Mouse (Mus musculus): Measurements from ENCODE around the gene Ephb3. TPM values are rescaled to one million over a fixed set of nuclear protein-coding genes. Genes with fewer than 3 reads are reported as not detected.
A peak's percentile ranks its signal among the peaks of the same experiment; 100 is the strongest.

Ephb3 gene
- polyA plus RNA-seq, 1 experiment from 2014 or later, result 4.0 TPM

GRCm38 (mm10) chr16:21192509-21193354, 11.8 kb upstream of the Ephb3 start:
- no peaks in the 10 kb centered on the region for H3K9me3 ChIP-seq (ENCODE audit: control insufficient read depth)
- peak; percentile 96 for TF ChIP-seq CTCF (IDR thresholded peaks at IDR 0.05; ENCODE audit: low read depth)
- whole genome bisulfite sequencing, result 27% methylated on average over 7 of the region's 7 CpGs
- H3K27me3 ChIP-seq (replicated peaks; ENCODE audit: control insufficient read depth, insufficient read depth, low read length), result no peaks in the 10 kb centered on the region
- no peak overlapping the region for H3K9ac ChIP-seq (ENCODE audit: low read depth, low read length)
- no peak overlapping the region for H3K4me3 ChIP-seq (ENCODE audit: low read depth, low read length)
- no peaks in the 10 kb centered on the region for H3K4me1 ChIP-seq (replicated peaks; ENCODE audit: control insufficient read depth, insufficient read depth, low read length)
- no peak; the same call in 1 of the 2 replicates for ATAC-seq
- no peak overlapping the region for H3K4me2 ChIP-seq (replicated peaks; ENCODE audit: low read depth)
- no peak overlapping the region for H3K27ac ChIP-seq (ENCODE audit: low read depth, low read length)
- no peaks in the 10 kb centered on the region for H3K36me3 ChIP-seq (ENCODE audit: control insufficient read depth, insufficient read depth)

DNA sequence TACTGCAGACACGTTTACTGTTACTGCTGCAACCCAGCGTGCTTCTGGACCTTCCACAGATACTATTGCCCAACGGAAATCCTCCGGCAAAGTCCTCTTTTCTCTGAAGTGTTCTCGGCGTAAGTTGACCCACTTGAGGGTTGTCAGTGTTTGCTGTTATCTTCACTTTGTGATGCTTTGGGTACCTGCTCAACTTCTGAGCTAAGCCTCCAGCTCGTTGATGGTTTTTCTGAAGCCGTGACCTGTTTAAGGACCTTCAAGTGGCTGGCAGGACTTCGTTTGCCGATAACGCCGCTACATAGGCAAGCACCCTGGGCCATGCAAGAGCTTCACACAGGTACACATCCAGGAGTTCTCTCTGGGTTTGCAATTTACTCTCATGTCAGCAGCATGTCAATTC, 10.4 kb upstream of the Ephb3 start:
- WGBS, result 80% methylated on average over 12 of the region's 12 CpGs
- ATAC-seq, result no peak

DNA sequence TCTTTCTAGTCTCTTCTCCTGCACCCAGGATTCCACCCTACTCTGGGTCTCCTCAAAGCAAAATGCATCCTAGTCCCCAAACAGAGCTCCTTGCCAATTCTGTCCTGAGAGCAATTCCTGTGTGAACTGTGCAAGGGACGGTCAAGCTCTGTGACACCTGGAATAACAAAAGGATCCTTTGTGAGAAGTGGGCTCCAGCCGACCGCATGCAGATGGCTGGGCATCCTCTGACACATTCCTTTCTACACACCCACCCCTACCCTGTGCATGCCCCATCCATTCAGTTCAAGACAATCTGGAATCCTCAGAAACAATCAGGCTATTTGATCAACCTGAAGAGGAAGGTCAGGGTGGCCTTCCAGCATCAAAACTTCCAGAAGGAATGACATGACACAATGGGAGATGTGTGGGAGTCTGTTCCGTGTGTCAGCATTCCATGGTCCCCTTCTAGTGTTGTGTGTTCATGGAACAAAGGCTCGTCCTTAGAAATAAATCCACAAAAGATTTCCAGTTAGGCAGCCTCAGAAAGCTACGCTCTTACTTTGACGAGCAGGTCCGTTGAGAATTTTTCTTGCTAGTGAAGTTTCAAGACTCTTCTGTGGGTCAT, 9.2 kb upstream of the Ephb3 start:
- no peak for ATAC-seq
- no peaks in the 10 kb centered on the region for H3K9me3 ChIP-seq (ENCODE audit: control insufficient read depth)
- H3K9ac ChIP-seq (ENCODE audit: low read depth, low read length), result no peak overlapping the region
- H3K4me1 ChIP-seq (replicated peaks; ENCODE audit: control insufficient read depth, insufficient read depth, low read length), result no peaks in the 10 kb centered on the region
- H3K4me2 ChIP-seq (replicated peaks; ENCODE audit: low read depth), result no peak overlapping the region
- H3K4me3 ChIP-seq (ENCODE audit: low read depth, low read length), result no peak overlapping the region
- TF ChIP-seq CTCF (IDR thresholded peaks at IDR 0.05; ENCODE audit: low read depth), result no peak
- H3K27ac ChIP-seq (ENCODE audit: low read depth, low read length), result no peak overlapping the region
- WGBS, result 80% methylated on average over 8 of the region's 8 CpGs
- no peaks in the 10 kb centered on the region for H3K36me3 ChIP-seq (ENCODE audit: control insufficient read depth, insufficient read depth)
- no peaks in the 10 kb centered on the region for H3K27me3 ChIP-seq (replicated peaks; ENCODE audit: control insufficient read depth, insufficient read depth, low read length)

More for the DNA sequence above, 10.4 kb upstream of the Ephb3 start:
- Histone ChIP-seq H3K27ac (ENCODE audit: low read depth, low read length) (no peak overlapping the region), H3K9ac (ENCODE audit: low read depth, low read length) (no peak overlapping the region), H3K4me3 (ENCODE audit: low read depth, low read length) (no peak overlapping the region), H3K9me3 (ENCODE audit: control insufficient read depth) (no peaks in the 10 kb centered on the region), H3K4me2 (replicated peaks; ENCODE audit: low read depth) (no peak overlapping the region), H3K4me1 (replicated peaks; ENCODE audit: control insufficient read depth, insufficient read depth, low read length) (no peaks in the 10 kb centered on the region), H3K27me3 (replicated peaks; ENCODE audit: control insufficient read depth, insufficient read depth, low read length) (no peaks in the 10 kb centered on the region), H3K36me3 (ENCODE audit: control insufficient read depth, insufficient read depth) (no peaks in the 10 kb centered on the region)
- no peak for TF ChIP-seq CTCF (IDR thresholded peaks at IDR 0.05; ENCODE audit: low read depth)

DNA sequence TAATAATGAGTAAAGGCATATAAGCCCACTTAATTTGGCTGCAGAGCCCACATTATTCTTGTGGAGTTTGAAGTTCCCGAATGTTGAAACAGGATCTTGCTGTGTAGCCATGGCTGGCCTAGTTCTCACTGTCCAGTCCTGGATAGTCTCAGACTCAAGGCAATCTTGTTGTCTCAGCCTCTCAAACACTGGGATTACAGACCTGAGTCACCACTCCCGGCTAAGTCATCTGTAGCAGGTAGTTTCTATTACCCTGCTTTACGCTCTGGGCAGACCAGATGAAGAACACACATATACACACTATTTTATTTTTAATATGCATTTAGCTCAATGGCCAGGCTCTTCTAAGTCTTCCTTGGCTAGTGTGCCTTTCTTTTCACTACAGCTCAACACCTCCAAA, 8.0 kb upstream of the Ephb3 start:
- Histone ChIP-seq H3K4me3 (ENCODE audit: low read depth, low read length) (no peak overlapping the region), H3K36me3 (ENCODE audit: control insufficient read depth, insufficient read depth) (no peaks in the 10 kb centered on the region), H3K27me3 (replicated peaks; ENCODE audit: control insufficient read depth, insufficient read depth, low read length) (no peaks in the 10 kb centered on the region), H3K4me1 (replicated peaks; ENCODE audit: control insufficient read depth, insufficient read depth, low read length) (no peaks in the 10 kb centered on the region), H3K27ac (ENCODE audit: low read depth, low read length) (no peak overlapping the region), H3K9me3 (ENCODE audit: control insufficient read depth) (no peaks in the 10 kb centered on the region), H3K9ac (ENCODE audit: low read depth, low read length) (no peak overlapping the region), H3K4me2 (replicated peaks; ENCODE audit: low read depth) (no peak overlapping the region)
- 80% methylated on average over 3 of the region's 3 CpGs for WGBS
- no peak for ATAC-seq
- no peak for TF ChIP-seq CTCF (IDR thresholded peaks at IDR 0.05; ENCODE audit: low read depth)

DNA sequence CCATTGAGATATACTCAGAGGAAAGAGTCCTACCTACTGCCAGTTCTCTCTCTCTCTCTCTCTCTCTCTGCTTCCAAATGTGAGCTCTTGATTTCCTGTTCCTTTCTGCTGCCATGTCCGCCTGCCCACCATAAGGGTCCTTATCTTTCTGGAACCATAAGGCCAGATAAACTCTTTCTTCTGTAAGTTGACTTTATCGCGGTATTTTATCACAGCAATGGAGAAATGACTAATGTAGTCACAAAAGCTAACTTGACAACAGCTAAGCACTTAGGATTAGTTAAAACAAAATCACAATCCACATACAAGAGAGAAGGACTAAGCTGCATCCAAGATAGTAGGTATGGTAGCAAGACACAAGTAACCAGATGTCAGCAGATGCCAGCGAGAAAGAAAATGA, 7.0 kb upstream of the Ephb3 start:
- no peak overlapping the region for H3K9ac ChIP-seq (ENCODE audit: low read depth, low read length)
- TF ChIP-seq CTCF (IDR thresholded peaks at IDR 0.05; ENCODE audit: low read depth), result no peak
- ATAC-seq, result no peak
- H3K36me3 ChIP-seq (ENCODE audit: control insufficient read depth, insufficient read depth), result no peaks in the 10 kb centered on the region
- no peaks in the 10 kb centered on the region for H3K27me3 ChIP-seq (replicated peaks; ENCODE audit: control insufficient read depth, insufficient read depth, low read length)
- no peaks in the 10 kb centered on the region for H3K4me1 ChIP-seq (replicated peaks; ENCODE audit: control insufficient read depth, insufficient read depth, low read length)
- no peak overlapping the region for H3K4me2 ChIP-seq (replicated peaks; ENCODE audit: low read depth)
- no peak overlapping the region for H3K27ac ChIP-seq (ENCODE audit: low read depth, low read length)
- H3K9me3 ChIP-seq (ENCODE audit: control insufficient read depth), result no peaks in the 10 kb centered on the region
- no peak overlapping the region for H3K4me3 ChIP-seq (ENCODE audit: low read depth, low read length)
- 68% methylated on average over 4 of the region's 4 CpGs for WGBS

DNA sequence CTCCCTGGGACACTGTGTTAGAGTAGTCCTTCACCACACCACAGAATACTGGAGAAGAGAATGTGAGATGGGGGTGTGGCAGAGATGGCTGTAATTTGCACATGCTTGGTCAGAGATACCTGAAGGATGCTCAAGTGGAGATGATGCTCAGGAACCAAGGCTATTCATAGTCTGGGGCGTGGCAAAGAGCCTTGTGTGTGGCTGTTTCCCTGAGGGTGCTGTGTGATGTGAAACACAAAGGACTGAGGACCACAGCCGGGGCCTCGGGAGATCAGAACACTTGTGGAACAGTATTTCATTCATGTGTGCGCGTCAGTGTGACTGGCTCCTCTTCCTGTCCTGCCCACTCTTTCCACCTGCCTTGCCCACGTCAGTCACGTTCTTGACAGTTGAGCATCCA, 6.5 kb upstream of the Ephb3 start:
- Histone ChIP-seq H3K4me3 (ENCODE audit: low read depth, low read length) (no peak overlapping the region), H3K9me3 (ENCODE audit: control insufficient read depth) (no peaks in the 10 kb centered on the region), H3K36me3 (ENCODE audit: control insufficient read depth, insufficient read depth) (no peaks in the 10 kb centered on the region), H3K27me3 (replicated peaks; ENCODE audit: control insufficient read depth, insufficient read depth, low read length) (no peaks in the 10 kb centered on the region), H3K4me2 (replicated peaks; ENCODE audit: low read depth) (no peak overlapping the region), H3K9ac (ENCODE audit: low read depth, low read length) (no peak overlapping the region), H3K4me1 (replicated peaks; ENCODE audit: control insufficient read depth, insufficient read depth, low read length) (no peaks in the 10 kb centered on the region), H3K27ac (ENCODE audit: low read depth, low read length) (no peak overlapping the region)
- 94% methylated on average over 7 of the region's 7 CpGs for WGBS
- TF ChIP-seq CTCF (IDR thresholded peaks at IDR 0.05; ENCODE audit: low read depth), result no peak
- ATAC-seq, result no peak
